Mouse (Mus musculus) urinary bladder, postnatal 4 days (tissue): ENCODE measurements at regions not wholly inside any gene's neighbourhood (a gene's known extent, or its start where the extent isn't known, plus 50 kb on each side); places are given as distances from the start of the nearest gene placed in this dataset.

Experiments used
- DNase-seq, 2 experiments: peaks; one replicate each; pipeline ENCODE4 v3.0.0; 2021 to 2022; ENCODE audit warnings: low spot score in 2 of 2

- no peak for DNase-seq
Measured at GRCm38 (mm10) chr13:30042689-30043320, 56.9 kb upstream of the E2f3 start.

- DNase-seq: no peak
Measured at GRCm38 (mm10) chr13:30041501-30042295, 55.8 kb upstream of the E2f3 start.

GRCm38 (mm10) chr13:30040288-30040687 lies 54.4 kb upstream of the E2f3 start:
- no peak for DNase-seq

- DNase-seq: no peak
Measured at GRCm38 (mm10) chr13:30039791-30040190, 53.9 kb upstream of the E2f3 start.

GRCm38 (mm10) chr13:30036561-30036960 lies 50.7 kb upstream of the E2f3 start:
- no peak for DNase-seq

- DNase-seq: no peak
Measured at GRCm38 (mm10) chr13:30036071-30036470, 50.2 kb upstream of the E2f3 start.
